In the genomic region with DNA sequence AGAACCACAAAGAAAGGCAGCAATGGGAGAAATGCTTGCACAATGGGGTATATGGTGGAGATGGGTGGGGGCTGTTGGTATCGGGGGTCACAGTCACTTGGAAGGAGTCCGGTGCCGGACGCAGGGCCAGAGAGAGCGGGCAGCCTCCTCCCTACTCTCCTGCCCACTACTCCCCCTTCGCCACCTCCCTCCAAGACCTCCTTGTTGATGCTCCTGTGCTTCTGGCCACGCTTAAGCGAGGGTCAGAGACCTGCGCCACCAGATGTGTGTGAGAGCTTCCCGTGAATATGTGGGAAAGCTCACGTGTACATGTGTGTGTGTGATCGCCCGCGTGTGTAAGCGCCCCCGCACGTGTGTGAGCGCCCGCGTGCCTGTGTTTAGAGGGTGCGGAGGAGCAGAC, we compare ENCODE assay signal across 8 mouse cellular contexts. TPM values are rescaled to one million over a fixed set of nuclear protein-coding genes. Genes with fewer than 3 reads are reported as not detected.
DNase-seq lines count a peak whose midpoint lies in the region; ATAC-seq and TF ChIP-seq lines count a peak whose summit lies in the region.

No protein-coding gene starts in this region.

- no peak for TF ChIP-seq CTCF in layer of hippocampus, adult 2 months (conservative IDR thresholded peaks at IDR 0.05)

- ATAC-seq in forebrain, embryonic 13.5 days = peak; percentile 28; the same call in 1 of the 2 replicates
- peak; percentile 71; the same call in 1 of the 2 replicates for ATAC-seq in neural tube, embryonic 15.5 days (ENCODE audit: low FRiP score)

- peak overlapping the region; percentile 56 for H3K4me2 ChIP-seq in forebrain, embryonic 13.5 days
- H3K4me2 ChIP-seq in neural tube, embryonic 15.5 days = peak overlapping the region; percentile 72

- 0 out of 2 replicates have a peak overlapping the region, but pooled peaks have one; percentile 37 for H3K9ac ChIP-seq in forebrain, embryonic 13.5 days
- peak overlapping the region; percentile 44 for H3K9ac ChIP-seq in neural tube, embryonic 15.5 days (replicated peaks)

- H3K36me3 ChIP-seq in forebrain, embryonic 13.5 days (ENCODE audit: poor library complexity, severe bottlenecking) = no peaks in the 10 kb centered on the region
- no peaks in the 10 kb centered on the region for H3K36me3 ChIP-seq in neural tube, embryonic 15.5 days

- H3K4me1 ChIP-seq in forebrain, embryonic 13.5 days = peaks cover 25% of the 10 kb centered on the region
- H3K4me1 ChIP-seq in neural tube, embryonic 15.5 days = peaks cover 20% of the 10 kb centered on the region

- H3K27ac ChIP-seq in layer of hippocampus, adult 2 months = no peak overlapping the region
- H3K27ac ChIP-seq in forebrain, embryonic 13.5 days = no peak overlapping the region
- H3K27ac ChIP-seq in neural tube, embryonic 15.5 days (replicated peaks) = no peak overlapping the region

- DNase-seq in layer of hippocampus, adult 2 months (ENCODE audit: low spot score in 2 of 2) = no peak
- DNase-seq in layer of hippocampus, postnatal 25 days (ENCODE audit: extremely low spot score in 1 of 2, low spot score in 1 of 2) = no peak
- DNase-seq in left cerebral cortex, postnatal 25 days (ENCODE audit: low spot score in 2 of 2) = peak; percentile 10 to 38
- no peak for DNase-seq in cerebellum, adult 8-10 months
- DNase-seq in layer of hippocampus, adult 9-10 months (ENCODE audit: low spot score) = no peak
- no peak for DNase-seq in spleen, adult 12 weeks (ENCODE audit: low spot score)

- intact Hi-C loops in left cerebral cortex, postnatal 25 days (cut with DNase I) = loop anchor here (10.0 kb wide), 1 partner anchor 790 kb away; no protein-coding TSS in a partner anchor

- WGBS in forebrain, embryonic 13.5 days = 2% methylated on average over 21 of the region's 21 CpGs
- under 1% methylated on average over 20 of the region's 21 CpGs for WGBS in neural tube, embryonic 15.5 days

- no peaks in the 10 kb centered on the region for H3K9me3 ChIP-seq in forebrain, embryonic 13.5 days (replicated peaks)
- H3K9me3 ChIP-seq in neural tube, embryonic 15.5 days (replicated peaks) = no peaks in the 10 kb centered on the region

- H3K27me3 ChIP-seq in forebrain, embryonic 13.5 days = peaks cover 95% of the 10 kb centered on the region
- peaks cover 49% of the 10 kb centered on the region for H3K27me3 ChIP-seq in neural tube, embryonic 15.5 days (replicated peaks)

- peak overlapping the region; percentile 27 for H3K4me3 ChIP-seq in layer of hippocampus, adult 2 months
- H3K4me3 ChIP-seq in forebrain, embryonic 13.5 days = peak overlapping the region; percentile 23
- peak overlapping the region; percentile 37 for H3K4me3 ChIP-seq in neural tube, embryonic 15.5 days (replicated peaks)

RNA-seq across cellular contexts. Expression of a gene that starts 0.3 kb away (rescaled TPM):
- under 1 TPM; 0.25 to 0.36 TPM for total RNA-seq in layer of hippocampus, adult 2 months (2021)
- under 1 TPM; 0.17 to 0.31 TPM for total RNA-seq in layer of hippocampus, postnatal 25 days (2021)
- 1.2 and 1.3 TPM in 2 replicates for polyA plus RNA-seq in forebrain, embryonic 13.5 days (2015; fragmentation: Nextera tagmentation; extraction: Ambion mirVana)
- total RNA-seq in left cerebral cortex, postnatal 25 days (2021) = under 1 TPM; 0.53 to 0.62 TPM
- polyA plus RNA-seq in neural tube, embryonic 15.5 days (2015; fragmentation: Nextera tagmentation; extraction: Ambion mirVana) = 0.19 and 0.22 TPM in 2 replicates

RNA-seq across cellular contexts. Expression of a gene that starts 27.8 kb away (rescaled TPM):
- not detected for total RNA-seq in layer of hippocampus, adult 2 months (2021)
- total RNA-seq in layer of hippocampus, postnatal 25 days (2021) = not detected
- not detected in 2 replicates for polyA plus RNA-seq in forebrain, embryonic 13.5 days (2015; fragmentation: Nextera tagmentation; extraction: Ambion mirVana)
- not detected for total RNA-seq in left cerebral cortex, postnatal 25 days (2021)
- not detected in 2 replicates for polyA plus RNA-seq in neural tube, embryonic 15.5 days (2015; fragmentation: Nextera tagmentation; extraction: Ambion mirVana)

Comparison
In these comparisons a context has a peak if more than half of its experiments do, and no peak if none do; other contexts are left out.
1. DNase-seq: peak in left cerebral cortex, postnatal 25 days (2 of 2); none in layer of hippocampus, adult 2 months (0 of 2), layer of hippocampus, postnatal 25 days (0 of 2), cerebellum, adult 8-10 months (single experiment), layer of hippocampus, adult 9-10 months (single experiment) and spleen, adult 12 weeks (single experiment).
2. Peak in every context shown above with its lines, with median percentiles within 50 percentile points of each other: H3K4me3 ChIP-seq.